Mouse (Mus musculus) intestine, embryonic 15.5 days (tissue): ENCODE results near the gene Epb41l1. TPM values are rescaled to one million over a fixed set of nuclear protein-coding genes. Genes with fewer than 3 reads are reported as not detected.
"Not testable (repeated sequence)": the region's sequence is repeated elsewhere in the genome, so short reads cannot be mapped to it uniquely, and the experiment has no call there.

ENCODE experiments used
- ATAC-seq: fragments of 200-750 bp; cut with Nextera tagmentation; 2 replicates; pipeline ENCODE4 v1.8.0; 2017; ENCODE audit warnings: moderate TSS enrichment, moderate library complexity
- H3K27ac ChIP-seq: fragments of 300-500 bp; sonication (generic); 2 replicates; pipeline ENCODE4 v1.5.1; 2015; ENCODE audit warnings: mild to moderate bottlenecking, inconsistent platforms
- H3K27me3 ChIP-seq: fragments of 300-500 bp; sonication (generic); replicated peaks from 2 replicates; pipeline ENCODE4 v1.6.1; 2015; ENCODE audit warnings: inconsistent platforms
- H3K36me3 ChIP-seq: fragments of 300-500 bp; sonication (generic); 2 replicates; pipeline ENCODE4 v1.6.1; 2015; ENCODE audit warnings: inconsistent platforms
- H3K4me1 ChIP-seq: fragments of 300-500 bp; sonication (generic); replicated peaks from 2 replicates; pipeline ENCODE4 v1.6.1; 2015; ENCODE audit warnings: inconsistent platforms
- H3K4me2 ChIP-seq: fragments of 300-500 bp; sonication (generic); replicated peaks from 2 replicates; pipeline ENCODE4 v1.6.1; 2015; ENCODE audit warnings: mild to moderate bottlenecking, inconsistent platforms
- H3K4me3 ChIP-seq: fragments of 300-500 bp; sonication (generic); replicated peaks from 2 replicates; pipeline ENCODE4 v1.5.1; 2015; ENCODE audit warnings: inconsistent platforms
- H3K9ac ChIP-seq: fragments of 300-500 bp; sonication (generic); 2 replicates; pipeline ENCODE4 v1.6.1; 2015; ENCODE audit warnings: inconsistent platforms
- H3K9me3 ChIP-seq: fragments of 300-500 bp; sonication (generic); 2 replicates; pipeline ENCODE4 v1.6.1; 2016; ENCODE audit warnings: inconsistent platforms
- WGBS: fragments of 180-500 bp; shearing (Covaris S2); methylation state at CpG from one replicate; pipeline ENCODE4 v1.1.7; 2015; 5-methylcytosine and 5-hydroxymethylcytosine counted together
- polyA plus RNA-seq: library from polyadenylated mRNA; unstranded; fragments of >200 nt; fragmentation: Nextera tagmentation; extraction: Ambion mirVana; gene quantifications from 2 replicates; pipeline ENCODE4 v1.2.1, GENCODE M21; 2015

Gene Epb41l1
- polyA plus RNA-seq: 1.9 and 2.4 TPM in 2 replicates

- H3K9me3 ChIP-seq: no peaks in the 10 kb centered on the region
- H3K36me3 ChIP-seq: no peaks in the 10 kb centered on the region
- peak; percentile 71 for ATAC-seq
- peaks cover 20% of the 10 kb centered on the region for H3K4me1 ChIP-seq
- peak within 1 kb of the TSS; percentile 97 for H3K4me2 ChIP-seq
- peak within 1 kb of the TSS; percentile 60 for H3K4me3 ChIP-seq
- peak within 1 kb of the TSS; percentile 69 for H3K9ac ChIP-seq
- H3K27ac ChIP-seq: no peak within 1 kb of the TSS
- peaks cover 11% of the 10 kb centered on the region for H3K27me3 ChIP-seq
- WGBS: under 1% methylated on average over 75 of the region's 76 CpGs
Observed at GRCm38 (mm10) chr2:156420694-156421380, at the start of gene Epb41l1. Gene Epb41l1 (plus strand): TSS chr2:156420909.

- 84% methylated on average over 7 of the region's 7 CpGs for WGBS
- H3K27me3 ChIP-seq: no peaks in the 10 kb centered on the region
Observed at GRCm38 (mm10) chr2:156376956-156377355, 43.8 kb upstream of the Epb41l1 start.

DNA sequence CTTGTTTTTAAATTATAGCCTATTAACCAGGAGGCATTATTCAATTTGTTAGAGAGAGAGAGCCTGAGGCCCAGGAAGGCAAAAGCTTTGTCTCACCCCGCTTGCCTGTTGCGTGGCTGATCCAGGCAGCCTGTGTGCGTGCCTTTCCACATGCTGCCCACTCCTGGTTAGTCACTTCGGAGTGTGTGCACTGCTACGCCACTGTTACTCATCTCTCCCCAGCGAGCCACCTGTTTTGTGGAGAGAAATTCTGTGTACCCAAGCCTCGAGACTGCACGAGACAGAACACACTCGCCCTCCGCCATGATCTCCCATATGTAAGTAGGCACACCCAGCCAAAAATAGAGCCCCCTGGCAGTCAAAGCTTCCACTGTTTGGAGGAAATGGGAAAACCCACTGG lies 40.8 kb upstream of the Epb41l1 start:
- ATAC-seq: no peak

More at GRCm38 (mm10) chr2:156376956-156377355, 43.8 kb upstream of the Epb41l1 start:
- Histone ChIP-seq H3K9me3 (no peaks in the 10 kb centered on the region), H3K4me2 (no peak overlapping the region), H3K4me3 (no peak overlapping the region), H3K27ac (no peak overlapping the region), H3K4me1 (no peaks in the 10 kb centered on the region), H3K9ac (no peak overlapping the region), H3K36me3 (no peaks in the 10 kb centered on the region)
- no peak for ATAC-seq

GRCm38 (mm10) chr2:156381350-156381749 lies 39.4 kb upstream of the Epb41l1 start:
- Histone ChIP-seq H3K36me3 (no peaks in the 10 kb centered on the region), H3K27me3 (no peaks in the 10 kb centered on the region), H3K9ac (no peak overlapping the region), H3K4me2 (no peak overlapping the region), H3K9me3 (no peaks in the 10 kb centered on the region), H3K4me1 (no peaks in the 10 kb centered on the region), H3K27ac (no peak overlapping the region), H3K4me3 (no peak overlapping the region)
- WGBS: 76% methylated on average over 4 of the region's 4 CpGs
- ATAC-seq: no peak

More for the DNA sequence above, 40.8 kb upstream of the Epb41l1 start:
- no peaks in the 10 kb centered on the region for H3K4me1 ChIP-seq
- H3K27me3 ChIP-seq: no peaks in the 10 kb centered on the region
- WGBS: 81% methylated on average over 10 of the region's 10 CpGs
- H3K9me3 ChIP-seq: no peaks in the 10 kb centered on the region
- no peaks in the 10 kb centered on the region for H3K36me3 ChIP-seq
- H3K27ac ChIP-seq: no peak overlapping the region
- H3K9ac ChIP-seq: no peak overlapping the region
- no peak overlapping the region for H3K4me3 ChIP-seq
- H3K4me2 ChIP-seq: no peak overlapping the region

DNA sequence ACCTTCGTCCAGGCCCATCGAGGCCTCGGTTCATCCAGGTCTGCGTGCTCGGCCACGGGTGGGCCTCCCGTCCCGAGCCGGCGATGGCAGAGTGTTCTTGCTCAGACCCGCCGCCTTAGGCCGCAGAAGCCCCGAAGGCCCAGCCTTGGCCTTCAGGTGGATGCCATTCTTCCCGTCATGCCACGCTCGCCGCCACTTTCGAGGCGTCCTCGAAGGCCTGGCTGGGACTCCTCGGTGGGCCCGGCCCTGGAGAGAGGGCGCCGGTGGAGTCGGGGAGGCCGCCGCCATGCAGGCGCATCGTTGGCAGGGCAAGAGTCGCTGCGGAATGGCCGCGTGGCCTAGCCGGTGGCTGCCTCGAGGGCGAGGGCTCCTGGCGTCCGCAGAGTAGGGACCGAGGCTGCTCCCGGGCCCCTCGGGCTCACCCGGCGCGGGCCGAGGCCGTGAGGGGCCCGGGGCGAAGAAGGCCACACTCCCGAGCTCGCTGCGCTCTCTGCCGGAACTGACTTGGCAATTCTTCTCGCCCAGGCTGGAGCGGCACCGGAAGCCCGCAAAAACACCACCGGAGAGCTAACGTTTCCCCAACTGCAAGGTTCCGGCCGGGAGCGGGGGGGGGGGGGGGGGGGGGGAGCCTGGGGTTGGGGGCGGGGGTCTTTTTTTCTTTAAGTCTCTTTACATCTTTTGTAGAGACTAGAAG lies 28.1 kb upstream of the Epb41l1 start:
- not testable (repeated sequence) for H3K9ac ChIP-seq, H3K9me3 ChIP-seq, H3K27ac ChIP-seq, H3K36me3 ChIP-seq, H3K27me3 ChIP-seq, H3K4me1 ChIP-seq
- H3K4me2 ChIP-seq: peak overlapping the region; percentile 43
- 10% methylated on average over 2 of the region's 63 CpGs for WGBS
- peak; percentile 95 for ATAC-seq
- peak overlapping the region; percentile 35 for H3K4me3 ChIP-seq

GRCm38 (mm10) chr2:156393155-156393828 lies 27.4 kb upstream of the Epb41l1 start:
- H3K9ac ChIP-seq: no peak overlapping the region
- peak overlapping the region; percentile 43 for H3K4me2 ChIP-seq
- no peaks in the 10 kb centered on the region for H3K36me3 ChIP-seq
- peak; percentile 18; the same call in 1 of the 2 replicates for ATAC-seq
- H3K4me1 ChIP-seq: peaks cover 4% of the 10 kb centered on the region; the same call in 1 of the 2 replicates
- no peak overlapping the region for H3K4me3 ChIP-seq
- WGBS: 47% methylated on average over 5 of the region's 5 CpGs
- no peaks in the 10 kb centered on the region for H3K9me3 ChIP-seq
- H3K27me3 ChIP-seq: no peaks in the 10 kb centered on the region
- H3K27ac ChIP-seq: no peak overlapping the region

- Histone ChIP-seq H3K9me3 (no peaks in the 10 kb centered on the region), H3K9ac (no peak overlapping the region), H3K4me2 (no peak overlapping the region), H3K27ac (no peak overlapping the region), H3K27me3 (no peaks in the 10 kb centered on the region), H3K36me3 (no peaks in the 10 kb centered on the region), H3K4me1 (peaks cover 4% of the 10 kb centered on the region; the same call in 1 of the 2 replicates), H3K4me3 (no peak overlapping the region)
- WGBS: 94% methylated on average over 4 of the region's 4 CpGs
- no peak for ATAC-seq
Observed at GRCm38 (mm10) chr2:156394282-156394681, 26.4 kb upstream of the Epb41l1 start.

- WGBS: 78% methylated on average over 2 of the region's 2 CpGs
Observed at GRCm38 (mm10) chr2:156396096-156396495, 24.6 kb upstream of the Epb41l1 start.

GRCm38 (mm10) chr2:156397988-156398387 lies 22.7 kb upstream of the Epb41l1 start:
- 86% methylated on average over 7 of the region's 7 CpGs for WGBS
- H3K36me3 ChIP-seq: no peaks in the 10 kb centered on the region
- no peak overlapping the region for H3K4me2 ChIP-seq
- H3K4me3 ChIP-seq: no peak overlapping the region
- H3K4me1 ChIP-seq: peaks cover 10% of the 10 kb centered on the region
- H3K9ac ChIP-seq: no peak overlapping the region
- no peak overlapping the region for H3K27ac ChIP-seq
- ATAC-seq: no peak
- H3K9me3 ChIP-seq: no peaks in the 10 kb centered on the region
- H3K27me3 ChIP-seq: no peaks in the 10 kb centered on the region

More at GRCm38 (mm10) chr2:156396096-156396495, 24.6 kb upstream of the Epb41l1 start:
- H3K9me3 ChIP-seq: no peaks in the 10 kb centered on the region
- H3K36me3 ChIP-seq: no peaks in the 10 kb centered on the region
- no peak overlapping the region for H3K27ac ChIP-seq
- H3K27me3 ChIP-seq: no peaks in the 10 kb centered on the region
- no peak overlapping the region for H3K4me2 ChIP-seq
- peaks cover 7% of the 10 kb centered on the region for H3K4me1 ChIP-seq
- no peak overlapping the region for H3K4me3 ChIP-seq
- ATAC-seq: no peak
- H3K9ac ChIP-seq: no peak overlapping the region

DNA sequence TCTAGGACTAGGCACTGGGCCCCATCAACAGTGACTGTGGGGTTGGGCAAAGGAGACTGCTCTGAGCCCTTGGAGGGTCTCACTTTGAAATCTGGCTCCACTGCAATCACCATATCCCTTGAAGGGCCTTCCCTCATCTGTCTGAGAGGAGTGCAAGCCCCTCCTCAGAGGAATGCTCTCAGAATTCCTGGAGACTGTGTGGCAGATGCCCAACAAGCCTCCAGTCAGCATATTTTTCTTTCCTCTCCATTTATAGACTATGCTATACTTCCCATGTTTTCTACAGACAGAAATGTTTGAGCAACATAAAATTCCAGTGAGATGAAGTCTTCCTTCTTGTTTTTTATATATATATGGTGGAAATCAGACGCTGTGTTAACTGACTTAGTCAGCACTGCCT lies 21.2 kb upstream of the Epb41l1 start:
- Histone ChIP-seq H3K9ac (no peak overlapping the region), H3K4me1 (peaks cover 6% of the 10 kb centered on the region; the same call in 1 of the 2 replicates), H3K4me2 (no peak overlapping the region), H3K27ac (no peak overlapping the region), H3K36me3 (no peaks in the 10 kb centered on the region), H3K4me3 (no peak overlapping the region), H3K27me3 (no peaks in the 10 kb centered on the region), H3K9me3 (no peaks in the 10 kb centered on the region)
- ATAC-seq: no peak
- 60% methylated on average over 1 of the region's 1 CpGs for WGBS

DNA sequence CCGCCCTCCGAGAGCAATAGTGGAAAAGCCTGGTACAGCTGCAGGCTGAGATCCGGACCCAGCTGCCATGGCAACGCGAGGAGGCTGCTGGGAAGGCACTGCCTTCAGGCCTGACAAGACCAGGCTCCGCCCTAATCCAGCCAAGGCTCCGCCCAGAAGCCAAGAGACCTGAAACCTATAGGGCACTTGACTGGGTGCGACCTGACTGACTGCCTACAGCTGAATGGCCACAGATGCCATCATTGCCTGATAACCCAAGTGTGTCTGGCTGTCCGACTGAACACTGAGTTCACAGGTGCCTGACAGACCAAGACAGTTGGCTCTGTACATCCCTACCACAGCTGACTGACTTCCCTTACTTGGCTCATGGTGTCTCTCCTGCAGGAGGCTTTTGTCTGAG lies 19.4 kb upstream of the Epb41l1 start:
- H3K4me3 ChIP-seq: no peak overlapping the region
- H3K9ac ChIP-seq: no peak overlapping the region
- ATAC-seq: peak; percentile 92
- 8% methylated on average over 9 of the region's 9 CpGs for WGBS
- H3K27me3 ChIP-seq: no peaks in the 10 kb centered on the region
- H3K4me2 ChIP-seq: peak overlapping the region; percentile 22
- H3K27ac ChIP-seq: no peak overlapping the region
- no peaks in the 10 kb centered on the region for H3K9me3 ChIP-seq
- peaks cover 6% of the 10 kb centered on the region; the same call in 1 of the 2 replicates for H3K4me1 ChIP-seq
- no peaks in the 10 kb centered on the region for H3K36me3 ChIP-seq

- no peaks in the 10 kb centered on the region for H3K36me3 ChIP-seq
- H3K4me1 ChIP-seq: peaks cover 10% of the 10 kb centered on the region
- no peak overlapping the region for H3K4me3 ChIP-seq
- H3K27me3 ChIP-seq: no peaks in the 10 kb centered on the region
- no peaks in the 10 kb centered on the region for H3K9me3 ChIP-seq
- no peak overlapping the region for H3K27ac ChIP-seq
- no peak for ATAC-seq
- H3K4me2 ChIP-seq: no peak overlapping the region
- WGBS: 92% methylated on average over 3 of the region's 3 CpGs
- no peak overlapping the region for H3K9ac ChIP-seq
Observed at GRCm38 (mm10) chr2:156402036-156402435, 18.7 kb upstream of the Epb41l1 start.
